Mouse (Mus musculus) stomach, embryonic 14.5 days (tissue): ENCODE results near the gene Nrcam. TPM values are rescaled to one million over a fixed set of nuclear protein-coding genes. Genes with fewer than 3 reads are reported as not detected.

Experiments used
- ATAC-seq: fragments of 200-750 bp; cut with Nextera tagmentation; 2 replicates; pipeline ENCODE4 v1.8.0; 2017; ENCODE audit warnings: low read depth, moderate TSS enrichment; ENCODE audit not compliant: insufficient number of reproducible peaks, insufficient read depth, low FRiP score
- H3K27ac ChIP-seq: fragments of 300-500 bp; sonication (generic); 2 replicates; pipeline ENCODE4 v1.5.1; 2014; ENCODE audit warnings: mild to moderate bottlenecking, low read length, moderate library complexity, mixed read lengths
- H3K27me3 ChIP-seq: fragments of 300-500 bp; sonication (generic); 2 replicates; pipeline ENCODE4 v1.6.1; 2014; ENCODE audit warnings: low read length, control low read depth, mixed read lengths; ENCODE audit not compliant: control insufficient read depth, insufficient read depth
- H3K36me3 ChIP-seq: fragments of 300-500 bp; sonication (generic); 2 replicates; pipeline ENCODE4 v1.6.1; 2014; ENCODE audit warnings: mild to moderate bottlenecking, control low read depth, low read length, moderate library complexity, mixed read lengths; ENCODE audit not compliant: control insufficient read depth, insufficient read depth
- H3K4me1 ChIP-seq: fragments of 300-500 bp; sonication (generic); 2 replicates; pipeline ENCODE4 v1.6.1; 2014; ENCODE audit warnings: low read length, control low read depth, mixed read lengths; ENCODE audit not compliant: control insufficient read depth, insufficient read depth
- H3K4me2 ChIP-seq: fragments of 300-500 bp; sonication (generic); replicated peaks from 2 replicates; pipeline ENCODE4 v1.6.1; 2014; ENCODE audit warnings: low read depth, low read length, control low read depth
- H3K4me3 ChIP-seq: fragments of 300-500 bp; sonication (generic); 2 replicates; pipeline ENCODE4 v1.5.1; 2014; ENCODE audit warnings: low read depth, low read length, control low read depth
- H3K9ac ChIP-seq: fragments of 300-500 bp; sonication (generic); replicated peaks from 2 replicates; pipeline ENCODE4 v1.6.1; 2014; ENCODE audit warnings: low read depth, mild to moderate bottlenecking, control low read depth, low read length, moderate library complexity, mixed read lengths
- H3K9me3 ChIP-seq: fragments of 300-500 bp; sonication (generic); 2 replicates; pipeline ENCODE4 v1.6.1; 2016; ENCODE audit warnings: low read depth, low read length, control low read depth; ENCODE audit not compliant: control insufficient read depth
- WGBS: fragments of 180-500 bp; shearing (Covaris S2); extraction: QIAGEN DNeasy Blood & Tissue Kit; methylation state at CpG from one replicate; pipeline ENCODE4 v1.1.7; 2014; 5-methylcytosine and 5-hydroxymethylcytosine counted together
- polyA plus RNA-seq: library from polyadenylated mRNA; unstranded; fragments of >200 nt; fragmentation: Nextera tagmentation; extraction: Ambion mirVana; gene quantifications from 2 replicates; pipeline ENCODE4 v1.2.1, GENCODE M21; 2014

Nrcam gene
- polyA plus RNA-seq, 1 experiment from 2014 or later = 10.1 TPM

- H3K4me2 ChIP-seq = no peak overlapping the region
- WGBS = 75% methylated on average over 6 of the region's 6 CpGs
- ATAC-seq = no peak
- no peak overlapping the region for H3K27ac ChIP-seq
- H3K36me3 ChIP-seq = no peaks in the 10 kb centered on the region
- no peak overlapping the region for H3K4me3 ChIP-seq
- H3K4me1 ChIP-seq = no peaks in the 10 kb centered on the region
- H3K9ac ChIP-seq = no peak overlapping the region
- H3K9me3 ChIP-seq = no peaks in the 10 kb centered on the region
- H3K27me3 ChIP-seq = no peaks in the 10 kb centered on the region
Measured at GRCm38 (mm10) chr12:44430335-44430734, 101.7 kb downstream of the Nrcam start.

GRCm38 (mm10) chr12:44430996-44431395, 102.3 kb downstream of the Nrcam start:
- H3K27me3 ChIP-seq = no peaks in the 10 kb centered on the region
- H3K4me3 ChIP-seq = no peak overlapping the region
- 55% methylated on average over 7 of the region's 7 CpGs for WGBS
- H3K36me3 ChIP-seq = no peaks in the 10 kb centered on the region
- no peaks in the 10 kb centered on the region for H3K4me1 ChIP-seq
- no peak overlapping the region for H3K4me2 ChIP-seq
- ATAC-seq = no peak
- no peak overlapping the region for H3K27ac ChIP-seq
- H3K9ac ChIP-seq = no peak overlapping the region
- no peaks in the 10 kb centered on the region for H3K9me3 ChIP-seq

GRCm38 (mm10) chr12:44432727-44433126, 104.0 kb downstream of the Nrcam start:
- WGBS = 75% methylated on average over 3 of the region's 3 CpGs
- no peak overlapping the region for H3K27ac ChIP-seq
- H3K9me3 ChIP-seq = no peaks in the 10 kb centered on the region
- no peaks in the 10 kb centered on the region for H3K4me1 ChIP-seq
- ATAC-seq = no peak
- H3K36me3 ChIP-seq = no peaks in the 10 kb centered on the region
- no peaks in the 10 kb centered on the region for H3K27me3 ChIP-seq
- H3K9ac ChIP-seq = no peak overlapping the region
- H3K4me3 ChIP-seq = no peak overlapping the region
- no peak overlapping the region for H3K4me2 ChIP-seq

GRCm38 (mm10) chr12:44437046-44437827, 108.6 kb downstream of the Nrcam start:
- ATAC-seq = no peak
- H3K36me3 ChIP-seq = no peaks in the 10 kb centered on the region
- WGBS = 78% methylated on average over 13 of the region's 13 CpGs
- no peaks in the 10 kb centered on the region for H3K9me3 ChIP-seq
- H3K27ac ChIP-seq = no peak overlapping the region
- H3K4me2 ChIP-seq = no peak overlapping the region
- H3K9ac ChIP-seq = no peak overlapping the region
- H3K27me3 ChIP-seq = no peaks in the 10 kb centered on the region
- H3K4me3 ChIP-seq = no peak overlapping the region
- no peaks in the 10 kb centered on the region for H3K4me1 ChIP-seq

GRCm38 (mm10) chr12:44438884-44439283, 110.2 kb downstream of the Nrcam start:
- Histone ChIP-seq H3K9ac (no peak overlapping the region), H3K4me1 (no peaks in the 10 kb centered on the region), H3K27ac (no peak overlapping the region), H3K4me2 (no peak overlapping the region), H3K9me3 (no peaks in the 10 kb centered on the region), H3K36me3 (no peaks in the 10 kb centered on the region), H3K4me3 (no peak overlapping the region), H3K27me3 (no peaks in the 10 kb centered on the region)
- no peak for ATAC-seq
- WGBS = 8% methylated on average over 8 of the region's 8 CpGs

GRCm38 (mm10) chr12:44440230-44440629, 111.5 kb downstream of the Nrcam start:
- Histone ChIP-seq H3K27me3 (no peaks in the 10 kb centered on the region), H3K27ac (no peak overlapping the region), H3K4me2 (no peak overlapping the region), H3K36me3 (no peaks in the 10 kb centered on the region), H3K9me3 (no peaks in the 10 kb centered on the region), H3K4me1 (no peaks in the 10 kb centered on the region), H3K4me3 (no peak overlapping the region), H3K9ac (no peak overlapping the region)
- no peak for ATAC-seq
- 53% methylated on average over 4 of the region's 4 CpGs for WGBS

- Histone ChIP-seq H3K36me3 (no peaks in the 10 kb centered on the region), H3K4me3 (no peak overlapping the region), H3K27me3 (no peaks in the 10 kb centered on the region), H3K4me2 (no peak overlapping the region), H3K9me3 (no peaks in the 10 kb centered on the region), H3K27ac (no peak overlapping the region), H3K9ac (no peak overlapping the region), H3K4me1 (no peaks in the 10 kb centered on the region)
- 75% methylated on average over 6 of the region's 6 CpGs for WGBS
- ATAC-seq = no peak
Measured at GRCm38 (mm10) chr12:44450930-44451329, 122.2 kb downstream of the Nrcam start.

GRCm38 (mm10) chr12:44451742-44452141, 123.1 kb downstream of the Nrcam start:
- Histone ChIP-seq H3K4me3 (no peak overlapping the region), H3K4me2 (no peak overlapping the region), H3K9ac (no peak overlapping the region), H3K9me3 (no peaks in the 10 kb centered on the region), H3K4me1 (no peaks in the 10 kb centered on the region), H3K27ac (no peak overlapping the region), H3K27me3 (no peaks in the 10 kb centered on the region), H3K36me3 (no peaks in the 10 kb centered on the region)
- ATAC-seq = no peak
- 56% methylated on average over 1 of the region's 1 CpGs for WGBS

GRCm38 (mm10) chr12:44453791-44454190, 125.1 kb downstream of the Nrcam start:
- no peak overlapping the region for H3K4me3 ChIP-seq
- ATAC-seq = no peak
- no peak overlapping the region for H3K4me2 ChIP-seq
- no peak overlapping the region for H3K9ac ChIP-seq
- 83% methylated on average over 4 of the region's 4 CpGs for WGBS
- no peak overlapping the region for H3K27ac ChIP-seq
- no peaks in the 10 kb centered on the region for H3K9me3 ChIP-seq
- H3K36me3 ChIP-seq = no peaks in the 10 kb centered on the region
- H3K27me3 ChIP-seq = no peaks in the 10 kb centered on the region
- no peaks in the 10 kb centered on the region for H3K4me1 ChIP-seq
